Mouse (Mus musculus) intestine, postnatal 0 days (tissue): ENCODE data around the gene Klhl29. TPM values are rescaled to one million over a fixed set of nuclear protein-coding genes. Genes with fewer than 3 reads are reported as not detected.

Experiments used
- ATAC-seq: fragments of 200-750 bp; cut with Nextera tagmentation; 2 replicates; pipeline ENCODE4 v1.8.0; 2017; ENCODE audit warnings: mild to moderate bottlenecking, moderate TSS enrichment, moderate library complexity
- H3K27ac ChIP-seq: fragments of 300-500 bp; sonication (generic); 2 replicates; pipeline ENCODE4 v1.5.1; 2014; ENCODE audit warnings: mild to moderate bottlenecking, low read depth, low read length, moderate library complexity
- H3K27me3 ChIP-seq: fragments of 300-500 bp; sonication (generic); replicated peaks from 2 replicates; pipeline ENCODE4 v1.6.1; 2014; ENCODE audit warnings: low read length, mixed read lengths; ENCODE audit not compliant: control insufficient read depth, insufficient read depth
- H3K36me3 ChIP-seq: fragments of 300-500 bp; sonication (generic); 2 replicates; pipeline ENCODE4 v1.6.1; 2014; ENCODE audit warnings: mild to moderate bottlenecking, moderate library complexity; ENCODE audit not compliant: control insufficient read depth, insufficient read depth
- H3K4me1 ChIP-seq: fragments of 300-500 bp; sonication (generic); replicated peaks from 2 replicates; pipeline ENCODE4 v1.6.1; 2014; ENCODE audit warnings: antibody characterized with exemption, low read length, mixed read lengths; ENCODE audit not compliant: control insufficient read depth, insufficient read depth
- H3K4me2 ChIP-seq: fragments of 300-500 bp; sonication (generic); replicated peaks from 2 replicates; pipeline ENCODE4 v1.6.1; 2014; ENCODE audit warnings: low read depth, mild to moderate bottlenecking, moderate library complexity
- H3K4me3 ChIP-seq: fragments of 300-500 bp; sonication (generic); 2 replicates; pipeline ENCODE4 v1.5.1; 2014; ENCODE audit warnings: low read depth, low read length
- H3K9ac ChIP-seq: fragments of 300-500 bp; sonication (generic); 2 replicates; pipeline ENCODE4 v1.6.1; 2014; ENCODE audit warnings: mild to moderate bottlenecking, low read depth, low read length
- H3K9me3 ChIP-seq: fragments of 300-500 bp; sonication (generic); 2 replicates; pipeline ENCODE4 v1.6.1; 2016; ENCODE audit warnings: mixed run types; ENCODE audit not compliant: control insufficient read depth
- CTCF ChIP-seq: sonication (generic); IDR thresholded peaks from 2 replicates; pipeline ENCODE4 v1.5.1; 2016; ENCODE audit warnings: low read depth, mild to moderate bottlenecking, control low read depth, antibody characterized with exemption, moderate library complexity
- WGBS: fragments of 180-500 bp; shearing (Covaris S2); extraction: QIAGEN DNeasy Blood & Tissue Kit; methylation state at CpG from one replicate; pipeline ENCODE4 v1.1.7; 2014; 5-methylcytosine and 5-hydroxymethylcytosine counted together
- polyA plus RNA-seq: library from polyadenylated mRNA; unstranded; fragments of >200 nt; fragmentation: Nextera tagmentation; extraction: Ambion mirVana; gene quantifications from 2 replicates; pipeline ENCODE4 v1.2.1, GENCODE M21; 2015

Gene Klhl29
- polyA plus RNA-seq, 1 experiment from 2014 or later, result 0.34 TPM

GRCm38 (mm10) chr12:5226676-5227654 lies 148.5 kb downstream of the Klhl29 start:
- Histone ChIP-seq H3K4me3 (no peak overlapping the region), H3K27me3 (no peaks in the 10 kb centered on the region), H3K27ac (no peak overlapping the region), H3K4me1 (no peaks in the 10 kb centered on the region), H3K9ac (no peak overlapping the region), H3K9me3 (no peaks in the 10 kb centered on the region), H3K4me2 (no peak overlapping the region), H3K36me3 (no peaks in the 10 kb centered on the region)
- no peak for ATAC-seq
- TF ChIP-seq CTCF, result no peak
- WGBS, result 67% methylated on average over 14 of the region's 14 CpGs

DNA sequence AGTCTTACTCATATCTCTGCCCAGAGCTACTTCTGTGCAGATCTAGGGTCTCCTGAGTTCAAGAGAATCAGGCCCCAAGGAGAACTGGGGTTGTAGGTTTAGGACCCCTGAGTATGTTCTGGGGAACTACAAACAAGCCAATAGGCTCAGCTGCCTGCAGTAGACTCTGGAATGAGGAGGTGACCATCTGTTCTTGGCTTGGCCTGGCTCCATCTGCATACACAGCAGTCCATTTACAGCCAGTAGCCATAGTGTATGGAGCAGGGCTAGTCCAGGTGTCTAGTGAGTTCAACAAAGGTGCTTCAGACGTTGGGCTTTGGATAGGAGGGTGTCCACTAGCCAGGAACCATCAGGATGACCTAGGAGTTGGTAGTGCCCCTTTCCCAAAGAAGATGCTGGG lies 151.9 kb downstream of the Klhl29 start:
- Histone ChIP-seq H3K9me3 (no peaks in the 10 kb centered on the region), H3K27ac (no peak overlapping the region), H3K4me2 (no peak overlapping the region), H3K27me3 (no peaks in the 10 kb centered on the region), H3K36me3 (no peaks in the 10 kb centered on the region), H3K4me1 (no peaks in the 10 kb centered on the region), H3K4me3 (no peak overlapping the region), H3K9ac (no peak overlapping the region)
- ATAC-seq, result no peak
- TF ChIP-seq CTCF, result no peak
- 52% methylated on average over 1 of the region's 1 CpGs for WGBS

GRCm38 (mm10) chr12:5222439-5223202 lies 152.9 kb downstream of the Klhl29 start:
- no peaks in the 10 kb centered on the region for H3K36me3 ChIP-seq
- 88% methylated on average over 8 of the region's 8 CpGs for WGBS
- ATAC-seq, result no peak

GRCm38 (mm10) chr12:5219913-5220575 lies 155.4 kb downstream of the Klhl29 start:
- no peak overlapping the region for H3K9ac ChIP-seq
- no peaks in the 10 kb centered on the region for H3K36me3 ChIP-seq
- H3K9me3 ChIP-seq, result no peaks in the 10 kb centered on the region
- H3K4me1 ChIP-seq, result no peaks in the 10 kb centered on the region
- WGBS, result 59% methylated on average over 14 of the region's 14 CpGs
- H3K27me3 ChIP-seq, result no peaks in the 10 kb centered on the region
- ATAC-seq, result no peak
- TF ChIP-seq CTCF, result no peak
- no peak overlapping the region for H3K4me3 ChIP-seq
- H3K27ac ChIP-seq, result no peak overlapping the region
- no peak overlapping the region for H3K4me2 ChIP-seq

More at GRCm38 (mm10) chr12:5222439-5223202, 152.9 kb downstream of the Klhl29 start:
- no peak overlapping the region for H3K4me2 ChIP-seq
- no peak overlapping the region for H3K4me3 ChIP-seq
- H3K27ac ChIP-seq, result no peak overlapping the region
- H3K9me3 ChIP-seq, result no peaks in the 10 kb centered on the region
- no peak for TF ChIP-seq CTCF
- no peaks in the 10 kb centered on the region for H3K27me3 ChIP-seq
- no peaks in the 10 kb centered on the region for H3K4me1 ChIP-seq
- no peak overlapping the region for H3K9ac ChIP-seq

DNA sequence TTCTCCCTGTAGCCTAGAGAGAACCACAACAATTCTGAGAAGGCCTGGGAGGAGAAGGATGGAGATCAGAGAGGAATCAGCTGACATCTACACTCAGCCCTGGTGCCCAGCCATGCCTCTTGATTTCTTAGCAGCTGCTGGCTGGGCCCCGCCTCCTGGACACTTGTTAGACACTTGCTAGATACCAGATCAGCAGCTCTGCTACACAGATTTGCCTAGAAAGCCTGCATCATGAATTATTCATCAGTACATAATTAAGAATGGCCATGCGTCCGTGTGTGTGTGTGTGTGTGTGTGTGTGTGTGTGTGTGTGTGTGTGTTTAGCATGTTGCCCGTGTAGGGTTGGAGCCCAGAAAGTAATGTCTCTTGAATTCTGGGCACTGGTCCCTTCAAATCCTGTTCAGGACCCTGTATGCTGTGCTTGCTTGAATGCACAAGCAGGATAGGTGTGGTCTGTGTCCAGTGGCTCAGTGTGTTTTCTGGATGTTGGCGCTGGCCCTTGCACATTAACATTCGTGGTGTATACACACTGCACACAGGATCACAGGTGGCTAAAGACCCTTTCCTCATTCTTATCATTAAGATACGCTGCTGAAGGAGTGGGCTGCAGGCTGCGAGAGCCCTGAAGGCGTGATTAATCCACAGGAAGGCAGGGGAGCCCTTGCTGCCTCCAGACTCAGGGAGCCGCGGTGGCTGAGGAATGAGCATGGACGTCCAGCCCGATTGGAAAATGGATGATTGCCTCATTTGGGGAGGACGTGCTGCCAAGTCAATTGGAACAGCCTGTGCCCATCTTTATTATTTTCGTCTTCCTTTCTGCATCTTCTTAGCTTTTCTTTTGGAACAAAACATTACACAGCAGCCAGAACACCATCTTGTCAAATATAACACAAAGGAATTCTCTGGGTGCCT lies 159.4 kb downstream of the Klhl29 start:
- Histone ChIP-seq H3K36me3 (no peaks in the 10 kb centered on the region), H3K9ac (no peak overlapping the region), H3K9me3 (no peaks in the 10 kb centered on the region), H3K4me1 (peaks cover 14% of the 10 kb centered on the region), H3K27me3 (no peaks in the 10 kb centered on the region), H3K27ac (no peak overlapping the region), H3K4me3 (no peak overlapping the region), H3K4me2 (no peak overlapping the region)
- WGBS, result 71% methylated on average over 15 of the region's 15 CpGs
- no peak for ATAC-seq
- no peak for TF ChIP-seq CTCF
